In the genomic region with DNA sequence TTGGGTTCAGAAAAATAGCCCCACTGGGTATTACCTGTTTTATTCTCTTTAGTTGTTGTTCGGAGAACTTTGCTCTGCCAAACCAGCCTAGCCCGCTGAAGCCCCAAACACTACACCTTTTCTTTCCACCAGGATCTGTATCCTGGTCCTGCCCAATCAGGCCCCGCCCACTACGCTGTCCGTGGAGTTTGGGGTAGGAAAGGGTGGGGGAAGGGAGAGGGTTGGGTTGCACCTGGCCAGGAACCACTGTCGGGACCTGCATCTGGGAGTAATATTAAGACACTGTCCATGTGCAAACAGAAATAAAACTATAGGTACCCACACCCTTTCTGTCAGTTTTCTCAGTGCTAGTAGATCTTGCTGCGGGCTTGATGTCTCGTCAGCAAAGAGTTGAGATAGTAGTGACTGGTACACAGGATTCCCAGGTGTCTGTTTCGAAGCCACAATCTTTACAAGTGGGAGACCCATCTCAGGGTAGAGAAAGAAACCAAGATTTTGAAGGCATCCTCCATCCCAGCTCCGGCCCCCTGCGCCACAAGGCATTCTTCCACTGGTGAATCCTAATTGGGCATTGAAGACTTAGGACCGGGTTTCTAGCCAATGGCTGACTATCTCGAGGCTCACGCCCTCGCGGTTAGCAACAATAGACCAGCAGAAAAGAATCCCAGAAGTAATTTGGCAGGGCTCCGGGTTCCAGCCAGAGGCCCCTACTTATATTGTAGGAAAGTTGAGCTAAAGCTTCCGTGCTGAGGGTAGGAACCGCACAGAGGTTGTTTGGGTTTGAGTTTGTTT, we compare ENCODE assay signal across 9 mouse cellular contexts. TPM values are rescaled to one million over a fixed set of nuclear protein-coding genes. Genes with fewer than 3 reads are reported as not detected.
DNase-seq lines count a peak whose midpoint lies in the region; ATAC-seq and TF ChIP-seq lines count a peak whose summit lies in the region.
"Had no signal": no experiment of that assay in that cellular context is flagged by ENCODE, and none has a peak within 500 bp of the region (broad histone marks: within the 10 kb centered on the region; RNA-seq: fewer than 3 reads in every experiment).

A gene (minus strand): TSS at position 529 of the 792 bp plus-strand sequence.

- no peak for TF ChIP-seq POLR2A in small intestine, adult 2 months (IDR thresholded peaks at IDR 0.05; ENCODE audit: low read depth, low read length)

- no peaks in the 10 kb centered on the region for H3K36me3 ChIP-seq in kidney, embryonic 14.5 days (ENCODE audit: control insufficient read depth, insufficient read depth, low read length)
- no peaks in the 10 kb centered on the region for H3K36me3 ChIP-seq in forebrain, postnatal 0 days (ENCODE audit: insufficient read depth)
- H3K36me3 ChIP-seq in intestine, embryonic 16.5 days (ENCODE audit: control insufficient read depth, insufficient read depth, low read length), result no peaks in the 10 kb centered on the region; the same call in 1 of the 2 replicates
- no peaks in the 10 kb centered on the region for H3K36me3 ChIP-seq in lung, embryonic 14.5 days (ENCODE audit: insufficient read depth)
- no peaks in the 10 kb centered on the region for H3K36me3 ChIP-seq in small intestine, adult 2 months (ENCODE audit: control insufficient read depth, insufficient read depth, low read length)
- H3K36me3 ChIP-seq: G1E had no signal

- peaks cover 17% of the 10 kb centered on the region; the same call in 1 of the 2 replicates for H3K4me1 ChIP-seq in kidney, embryonic 14.5 days (ENCODE audit: control insufficient read depth, insufficient read depth, low read length)
- peaks cover 3% of the 10 kb centered on the region; the same call in 1 of the 2 replicates for H3K4me1 ChIP-seq in forebrain, postnatal 0 days (ENCODE audit: insufficient read depth)
- peaks cover 7% of the 10 kb centered on the region for H3K4me1 ChIP-seq in intestine, embryonic 16.5 days (ENCODE audit: control insufficient read depth, insufficient read depth, low read length)
- peaks cover 9% of the 10 kb centered on the region for H3K4me1 ChIP-seq in lung, embryonic 14.5 days (ENCODE audit: insufficient read depth)
- peaks cover 18% of the 10 kb centered on the region; the same call in 1 of the 2 replicates for H3K4me1 ChIP-seq in small intestine, adult 2 months (ENCODE audit: control insufficient read depth, insufficient read depth, insufficient read length, low read length)

- H3K27ac ChIP-seq in kidney, embryonic 14.5 days (ENCODE audit: low read depth, low read length), result peak within 1 kb of the TSS; percentile 61; the same call in 1 of the 2 replicates
- H3K27ac ChIP-seq in forebrain, postnatal 0 days (ENCODE audit: low read depth, low read length), result no peak within 1 kb of the TSS
- H3K27ac ChIP-seq in intestine, embryonic 16.5 days (ENCODE audit: low read length), result peak within 1 kb of the TSS; percentile 26
- H3K27ac ChIP-seq in lung, embryonic 14.5 days (ENCODE audit: low read depth), result peak within 1 kb of the TSS; percentile 70
- H3K27ac ChIP-seq in small intestine, adult 2 months (ENCODE audit: insufficient read depth, low read depth, low read length), result peak within 1 kb of the TSS; percentile 33

- no peak for DNase-seq in kidney, adult 11 months
- peak; percentile 72 for DNase-seq in forebrain, postnatal 0 days
- DNase-seq in lung, embryonic 14.5 days, result peak; percentile 91
- no peak for DNase-seq in cerebellum, adult 11 months

- no peak for TF ChIP-seq CTCF in forebrain, postnatal 0 days (IDR thresholded peaks at IDR 0.05; ENCODE audit: low read depth)
- TF ChIP-seq CTCF in lung, embryonic 14.5 days (IDR thresholded peaks at IDR 0.05; ENCODE audit: low read depth), result no peak
- no peak for TF ChIP-seq CTCF in small intestine, adult 2 months (IDR thresholded peaks at IDR 0.05; ENCODE audit: extremely low read depth, insufficient read length, insufficient replicate concordance, low read depth, low read length)

- peak within 1 kb of the TSS; percentile 78 for H3K4me2 ChIP-seq in kidney, embryonic 14.5 days (replicated peaks; ENCODE audit: low read depth, low read length)
- peak within 1 kb of the TSS; percentile 42 for H3K4me2 ChIP-seq in forebrain, postnatal 0 days (ENCODE audit: low read depth)
- peak within 1 kb of the TSS; percentile 59 for H3K4me2 ChIP-seq in intestine, embryonic 16.5 days (ENCODE audit: low read depth, low read length)
- H3K4me2 ChIP-seq in lung, embryonic 14.5 days, result peak within 1 kb of the TSS; percentile 76

- no peaks in the 10 kb centered on the region for H3K27me3 ChIP-seq in kidney, embryonic 14.5 days (ENCODE audit: control insufficient read depth, insufficient read depth, low read length)
- no peaks in the 10 kb centered on the region for H3K27me3 ChIP-seq in forebrain, postnatal 0 days (ENCODE audit: insufficient read depth, low read length)
- no peaks in the 10 kb centered on the region for H3K27me3 ChIP-seq in intestine, embryonic 16.5 days (replicated peaks; ENCODE audit: control insufficient read depth, insufficient read depth, low read length)
- H3K27me3 ChIP-seq in lung, embryonic 14.5 days (ENCODE audit: insufficient read depth, low read length), result no peaks in the 10 kb centered on the region
- no peaks in the 10 kb centered on the region for H3K27me3 ChIP-seq in small intestine, adult 2 months (ENCODE audit: control insufficient read depth, insufficient read depth, low read length)

- no peaks in the 10 kb centered on the region for H3K9me3 ChIP-seq in kidney, embryonic 14.5 days (ENCODE audit: control insufficient read depth, low read length)
- H3K9me3 ChIP-seq in forebrain, postnatal 0 days (ENCODE audit: low read length), result no peaks in the 10 kb centered on the region
- no peaks in the 10 kb centered on the region for H3K9me3 ChIP-seq in intestine, embryonic 16.5 days (ENCODE audit: control insufficient read depth, low read length)
- no peaks in the 10 kb centered on the region for H3K9me3 ChIP-seq in lung, embryonic 14.5 days (ENCODE audit: low read depth, low read length)
- H3K9me3 ChIP-seq: G1E had no signal

- peak within 1 kb of the TSS; percentile 40 for H3K4me3 ChIP-seq in kidney, embryonic 14.5 days (ENCODE audit: low read length)
- peak within 1 kb of the TSS; percentile 28 for H3K4me3 ChIP-seq in forebrain, postnatal 0 days (ENCODE audit: low read depth, low read length)
- peak within 1 kb of the TSS; percentile 39 for H3K4me3 ChIP-seq in intestine, embryonic 16.5 days (ENCODE audit: low read length)
- peak within 1 kb of the TSS; percentile 37 for H3K4me3 ChIP-seq in lung, embryonic 14.5 days (ENCODE audit: low read depth, low read length)
- H3K4me3 ChIP-seq in small intestine, adult 2 months (ENCODE audit: low read depth, low read length), result peak within 1 kb of the TSS; percentile 53

- peak within 1 kb of the TSS; percentile 47 for H3K9ac ChIP-seq in kidney, embryonic 14.5 days (ENCODE audit: low read depth, low read length)
- H3K9ac ChIP-seq in forebrain, postnatal 0 days, result no peak within 1 kb of the TSS
- H3K9ac ChIP-seq in intestine, embryonic 16.5 days (ENCODE audit: low read depth, low read length), result peak within 1 kb of the TSS; percentile 37
- peak within 1 kb of the TSS; percentile 31; the same call in 1 of the 2 replicates for H3K9ac ChIP-seq in lung, embryonic 14.5 days

- WGBS in kidney, embryonic 14.5 days, result 3% methylated on average over 19 of the region's 19 CpGs
- WGBS in forebrain, postnatal 0 days, result 2% methylated on average over 19 of the region's 19 CpGs
- 5% methylated on average over 19 of the region's 19 CpGs for WGBS in intestine, embryonic 16.5 days
- 3% methylated on average over 19 of the region's 19 CpGs for WGBS in lung, embryonic 14.5 days
- WGBS in small intestine, adult 2 months, result 9% methylated on average over 19 of the region's 19 CpGs

- peak; percentile 66 for ATAC-seq in kidney, embryonic 14.5 days (ENCODE audit: low FRiP score, low TSS enrichment)
- peak; percentile 41; the same call in 1 of the 2 replicates for ATAC-seq in forebrain, postnatal 0 days
- peak; percentile 54 for ATAC-seq in intestine, embryonic 16.5 days
- peak; percentile 76 for ATAC-seq in lung, embryonic 14.5 days (ENCODE audit: insufficient read depth)
- ATAC-seq in megakaryocyte-erythroid progenitor cell, adult 5-6 weeks (replicated peaks; ENCODE audit: low FRiP score, low TSS enrichment, poor library complexity, severe bottlenecking), result no peak

RNA-seq across cellular contexts. Expression of the gene that starts here (rescaled TPM):
- polyA plus RNA-seq in kidney, embryonic 14.5 days (2014; fragmentation: Nextera tagmentation; extraction: Ambion mirVana), result 5.7 and 6.6 TPM in 2 replicates
- 1.4 and 2.7 TPM in 2 replicates for total RNA-seq in forebrain, postnatal 0 days (2014; rRNA removed)
- 0.91 and 1.0 TPM in 2 replicates for polyA plus RNA-seq in forebrain, postnatal 0 days (2015; fragmentation: Nextera tagmentation; extraction: Ambion mirVana)
- polyA plus RNA-seq in intestine, embryonic 16.5 days (2015; fragmentation: Nextera tagmentation; extraction: Ambion mirVana), result 16.0 and 18.9 TPM in 2 replicates
- 5.4 and 6.5 TPM in 2 replicates for polyA plus RNA-seq in lung, embryonic 14.5 days (2014; fragmentation: Nextera tagmentation; extraction: Ambion mirVana)
- polyA plus RNA-seq in small intestine, adult 2 months (2012; rRNA removed), result 6.6 and 7.0 TPM in 2 replicates
- not detected in 2 replicates for total RNA-seq in megakaryocyte-erythroid progenitor cell, adult 5-6 weeks (2014; fragmentation: Nextera tagmentation)
- total RNA-seq in megakaryocyte-erythroid progenitor cell, adult 5-6 weeks (2017), result not detected in 2 replicates
- polyA plus RNA-seq: G1E had no signal

Comparison
In these comparisons a context has a peak if more than half of its experiments do, and no peak if none do; other contexts are left out.
1. DNase-seq: peak in forebrain, postnatal 0 days (single experiment) and lung, embryonic 14.5 days (single experiment); none in kidney, adult 11 months (single experiment) and cerebellum, adult 11 months (single experiment).
2. Peak in every context shown above with its lines, with median percentiles within 50 percentile points of each other: H3K4me2 ChIP-seq and H3K4me3 ChIP-seq.